ENCODE assay signal across 12 mouse cellular contexts in the genomic region with DNA sequence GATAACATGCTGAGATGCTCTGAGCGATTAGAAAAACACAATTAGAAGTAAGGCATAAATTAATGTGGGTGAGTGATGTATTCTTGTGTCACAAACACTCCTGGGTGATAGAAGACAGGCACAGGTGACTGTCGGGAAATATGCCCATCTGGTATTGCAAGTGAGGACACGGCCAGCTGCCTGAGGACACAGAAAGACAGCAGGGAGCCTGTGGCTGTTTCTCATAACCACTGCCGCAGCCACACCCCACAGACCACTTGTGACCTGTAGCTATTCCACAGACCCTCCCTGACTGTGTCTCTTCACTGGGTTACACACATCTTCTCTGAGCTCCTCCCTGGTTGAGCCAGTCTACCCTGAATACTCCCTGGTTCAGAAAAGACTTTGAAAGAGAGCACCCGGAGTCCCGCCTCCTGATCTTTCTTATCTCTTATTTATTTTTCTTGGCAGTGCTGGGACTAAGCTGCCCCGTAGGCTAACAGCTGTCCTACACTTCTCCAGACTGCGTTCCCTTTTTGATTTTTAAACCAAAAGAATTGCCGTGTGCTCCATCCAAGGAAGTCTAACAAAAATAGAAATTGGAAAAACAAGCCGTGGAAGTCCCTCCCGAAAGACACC. TPM values are rescaled to one million over a fixed set of nuclear protein-coding genes. Genes with fewer than 3 reads are reported as not detected.
DNase-seq lines count a peak whose midpoint lies in the region; ATAC-seq lines count a peak whose summit lies in the region.
"Had no signal": no experiment of that assay in that cellular context is flagged by ENCODE, and none has a peak within 500 bp of the region (broad histone marks: within the 10 kb centered on the region; RNA-seq: fewer than 3 reads in every experiment).

No protein-coding gene starts in this region.

- H3K4me2 ChIP-seq in heart, embryonic 16.5 days (ENCODE audit: low read depth, low read length), result peak overlapping the region; percentile 30
- H3K4me2 ChIP-seq: kidney, embryonic 15.5 days; midbrain, embryonic 15.5 days had no signal

- H3K4me1 ChIP-seq in heart, embryonic 16.5 days (ENCODE audit: control insufficient read depth, insufficient read depth, low read length), result peaks cover 24% of the 10 kb centered on the region

- no peak overlapping the region for H3K4me3 ChIP-seq in heart, embryonic 16.5 days (ENCODE audit: low read length)
- H3K4me3 ChIP-seq: kidney, embryonic 15.5 days; midbrain, embryonic 15.5 days had no signal

- peak; percentile 68 to 73 for DNase-seq in heart, adult 18-20 months
- no peak for DNase-seq in heart, postnatal 36 days
- peak; percentile 37 for DNase-seq in ovary, adult 18-20 months (ENCODE audit: low spot score)
- no peak for DNase-seq in ovary, postnatal 36 days (ENCODE audit: low spot score)
- no peak for DNase-seq in cerebellum, adult 11 months
- no peak for DNase-seq in neural tube, embryonic 10.5 days (ENCODE audit: extremely low spot score, low spot score)
- DNase-seq: cerebellum, adult 9-10 months had no signal

- no peak overlapping the region for H3K9ac ChIP-seq in heart, embryonic 16.5 days (ENCODE audit: low read length)
- H3K9ac ChIP-seq: kidney, embryonic 15.5 days; liver, embryonic 14.5 days; midbrain, embryonic 15.5 days had no signal

- peak; percentile 29; the same call in 1 of the 2 replicates for ATAC-seq in heart, embryonic 16.5 days (replicated peaks; ENCODE audit: extremely low read depth, insufficient read depth, low FRiP score)
- ATAC-seq: activated CD4-positive, CD25-positive, alpha-beta regulatory T cell, adult 4 months; midbrain, embryonic 15.5 days had no signal

- H3K27ac ChIP-seq in heart, embryonic 16.5 days (ENCODE audit: low read length), result 0 out of 2 replicates have a peak overlapping the region, but pooled peaks have one; percentile 30
- H3K27ac ChIP-seq: kidney, embryonic 15.5 days; liver, embryonic 14.5 days; midbrain, embryonic 15.5 days had no signal

- no peaks in the 10 kb centered on the region for H3K27me3 ChIP-seq in heart, embryonic 16.5 days (ENCODE audit: control insufficient read depth, insufficient read depth, low read length)
- H3K27me3 ChIP-seq: kidney, embryonic 15.5 days; midbrain, embryonic 15.5 days had no signal

- 23% methylated on average over 11 of the region's 11 CpGs for WGBS in heart, embryonic 16.5 days

- peaks cover 3% of the 10 kb centered on the region; the same call in 1 of the 2 replicates for H3K36me3 ChIP-seq in heart, embryonic 16.5 days (ENCODE audit: control insufficient read depth, insufficient read depth)
- H3K36me3 ChIP-seq: kidney, embryonic 15.5 days had no signal

- intact Hi-C loops in heart, postnatal 36 days (cut with DNase I), result loop anchor here (5.0 kb wide), 1 partner anchor 265 kb away; no protein-coding TSS in a partner anchor

- 0 out of 2 replicates have a peak, but pooled peaks cover 4% of the 10 kb centered on the region for H3K9me3 ChIP-seq in heart, embryonic 16.5 days (replicated peaks; ENCODE audit: control insufficient read depth, low read length)
- H3K9me3 ChIP-seq: kidney, embryonic 15.5 days; midbrain, embryonic 15.5 days had no signal

RNA-seq across cellular contexts. Expression of a gene that starts 32.9 kb away (rescaled TPM):
- total RNA-seq in heart, adult 18-20 months (2021), result 1 to 10 TPM; 3.8 to 4.4 TPM
- total RNA-seq in heart, postnatal 36 days (2021), result 1 to 10 TPM; 5.1 to 8.5 TPM
- 19.3 and 21.5 TPM in 2 replicates for polyA plus RNA-seq in heart, embryonic 16.5 days (2015; fragmentation: Nextera tagmentation; extraction: Ambion mirVana)

Comparison
In these comparisons a context has a peak if more than half of its experiments do, and no peak if none do; other contexts are left out.
1. DNase-seq: peak in heart, adult 18-20 months (2 of 2) and ovary, adult 18-20 months (single experiment); none in heart, postnatal 36 days (0 of 2), ovary, postnatal 36 days (single experiment), cerebellum, adult 11 months (single experiment) and neural tube, embryonic 10.5 days (single experiment).